Mouse (Mus musculus) neural tube, embryonic 10.5 days (tissue): ENCODE measurements around the gene Nrarp.
A peak's percentile ranks its signal among the peaks of the same experiment; 100 is the strongest.

ENCODE experiments used
- DNase-seq: peaks from one replicate; pipeline ENCODE4 v3.0.0-alpha.2; 2017; ENCODE audit warnings: low spot score; ENCODE audit errors: extremely low spot score

Nrarp gene

GRCm38 (mm10) chr2:25174866-25175689, 5.5 kb upstream of the Nrarp start:
- DNase-seq, result no peak

- peak; percentile 8 for DNase-seq
Measured at GRCm38 (mm10) chr2:25175690-25176078, 4.9 kb upstream of the Nrarp start.

DNA sequence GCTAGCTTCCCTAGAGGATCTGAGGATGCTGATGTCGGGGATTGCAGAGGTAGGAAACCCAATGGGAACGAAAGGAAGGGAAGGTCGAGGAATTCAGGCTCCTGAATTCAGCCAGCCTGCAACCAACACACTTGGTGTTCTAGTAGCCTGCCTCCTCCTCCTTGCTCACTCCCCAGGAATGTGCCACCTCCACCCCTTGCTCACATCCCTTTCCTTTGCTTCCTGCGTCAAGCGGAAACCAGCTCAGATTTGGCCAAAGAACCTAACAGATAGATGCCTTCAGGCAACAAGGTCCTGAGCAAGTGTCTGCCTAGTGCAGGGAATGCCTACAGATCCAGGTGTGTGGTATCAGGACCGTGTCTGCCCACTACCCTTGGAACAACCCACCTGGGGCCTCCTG, 4.0 kb upstream of the Nrarp start:
- DNase-seq, result no peak

DNA sequence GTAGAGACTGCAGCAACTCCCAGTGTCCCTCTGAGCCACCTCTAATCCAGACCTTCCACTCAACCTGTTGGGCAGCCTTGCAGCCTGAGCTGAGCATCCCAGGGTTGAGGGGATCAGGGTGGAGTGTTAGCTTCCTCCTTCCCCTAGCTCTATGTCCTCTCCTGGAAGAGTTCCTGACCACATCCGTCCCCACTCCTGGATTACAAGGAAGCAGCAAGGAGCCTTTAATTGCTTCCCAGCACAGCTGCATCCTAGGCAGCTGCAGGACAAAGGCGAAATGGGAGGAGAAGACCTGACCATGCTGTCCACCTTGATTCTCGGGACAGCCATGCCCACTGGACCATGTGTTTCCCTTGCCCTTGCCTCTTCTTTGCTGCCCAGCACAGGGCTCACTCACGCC, 3.5 kb upstream of the Nrarp start:
- DNase-seq, result no peak

- peak; percentile 54 for DNase-seq
Measured at GRCm38 (mm10) chr2:25177685-25178084, 2.9 kb upstream of the Nrarp start.

GRCm38 (mm10) chr2:25178285-25178972, 2.1 kb upstream of the Nrarp start:
- DNase-seq, result no peak

DNA sequence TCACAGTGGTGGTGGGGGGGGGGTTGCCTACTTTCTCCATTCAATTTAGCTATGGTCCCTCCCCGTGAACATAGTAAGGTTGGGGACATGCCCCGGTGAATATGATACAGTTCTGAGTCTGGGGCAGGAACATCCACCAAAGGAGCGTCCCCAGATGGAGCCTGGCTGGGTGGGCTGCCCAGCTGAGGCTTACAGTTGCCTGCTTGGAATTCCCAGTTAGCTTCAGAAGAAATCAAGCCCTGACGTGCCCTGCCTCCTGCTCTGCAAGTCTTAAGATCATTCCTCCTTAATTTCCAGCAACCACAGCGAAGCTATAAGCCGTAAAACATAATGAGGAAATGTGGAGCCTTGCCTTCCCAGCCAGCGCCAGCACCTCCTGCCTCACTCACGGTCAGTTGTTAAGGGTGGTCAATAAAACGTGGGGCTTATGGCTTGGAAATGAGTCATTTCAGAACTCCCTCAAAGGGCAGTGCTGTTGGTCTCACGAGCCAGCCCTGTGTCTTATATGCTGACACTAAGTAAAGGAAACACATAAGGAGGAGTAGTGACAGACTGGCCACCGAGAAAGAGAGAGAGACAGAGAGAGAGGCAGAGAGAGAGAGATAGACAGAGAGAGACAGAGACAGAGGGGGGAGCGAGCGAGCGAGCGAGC, 866 bp upstream of the Nrarp start:
- no peak for DNase-seq

- DNase-seq, result peak; percentile 78
Measured at GRCm38 (mm10) chr2:25180973-25181890, 674 bp downstream of the Nrarp start.

DNA sequence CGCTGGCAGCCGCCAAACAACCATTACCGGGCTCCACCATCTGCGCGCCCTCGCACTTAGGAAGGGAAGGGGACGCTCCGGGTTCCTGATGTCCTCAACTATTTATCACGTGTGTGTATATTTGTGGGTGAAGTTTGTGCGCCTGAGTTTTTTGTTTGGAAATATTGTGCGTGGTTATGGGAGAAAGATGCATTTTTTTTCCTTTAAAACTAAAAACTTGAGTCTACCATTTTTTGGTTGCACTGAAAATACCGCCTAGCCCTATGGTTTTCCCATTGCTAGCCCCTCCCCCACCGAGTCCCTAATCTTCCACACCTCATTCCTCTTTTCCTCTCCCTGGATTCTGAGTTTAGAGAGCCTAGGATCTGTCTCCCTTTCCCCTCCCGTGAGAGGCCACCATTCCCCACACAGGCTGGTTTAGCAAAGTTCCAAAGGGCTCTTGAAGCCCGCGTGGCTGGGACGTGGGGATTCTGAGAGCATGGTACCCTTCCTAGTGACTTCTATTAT, 1.4 kb downstream of the Nrarp start:
- peak; percentile 49 for DNase-seq

DNA sequence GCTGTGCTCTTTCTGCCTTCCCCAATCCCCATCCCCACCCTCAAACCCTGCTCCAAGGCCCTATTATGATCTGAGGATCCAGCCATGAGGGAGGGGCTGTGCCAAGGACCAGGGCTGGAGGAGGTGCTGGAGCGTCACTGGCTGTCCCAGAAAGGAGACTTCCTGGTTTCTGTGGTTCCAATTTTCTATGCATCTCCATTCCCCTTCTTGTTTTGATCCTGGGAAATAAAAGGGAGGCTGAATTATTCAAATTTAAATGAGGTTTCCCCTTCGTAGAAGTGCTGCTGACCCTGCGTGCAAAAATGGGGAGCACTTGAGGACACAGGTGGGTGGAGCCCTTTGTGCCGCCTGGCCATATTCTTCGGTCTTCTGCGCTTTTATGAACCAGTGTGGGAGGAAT, 2.1 kb downstream of the Nrarp start:
- DNase-seq, result no peak

DNA sequence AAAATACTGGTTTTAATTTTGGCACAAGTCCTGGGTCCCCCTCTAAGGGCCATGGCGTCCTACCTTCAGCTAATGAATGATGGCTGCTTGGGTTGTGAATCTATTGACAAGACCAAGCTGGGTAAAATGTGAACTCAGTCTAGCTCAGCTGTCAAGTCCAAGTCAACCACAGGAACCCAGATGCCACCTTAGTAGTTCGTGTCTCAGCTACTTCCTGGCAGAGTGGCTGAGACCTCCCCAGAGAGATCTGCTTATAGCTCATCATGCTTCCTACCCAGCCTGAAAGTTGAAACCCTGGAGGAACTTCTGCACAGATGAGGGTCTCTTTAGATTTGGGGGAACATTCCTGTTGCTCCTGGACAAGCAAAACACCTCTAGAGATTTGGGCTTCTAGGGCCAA, 2.8 kb downstream of the Nrarp start:
- DNase-seq, result no peak

- DNase-seq, result no peak
Measured at GRCm38 (mm10) chr2:25184496-25184895, 3.9 kb downstream of the Nrarp start.

DNA sequence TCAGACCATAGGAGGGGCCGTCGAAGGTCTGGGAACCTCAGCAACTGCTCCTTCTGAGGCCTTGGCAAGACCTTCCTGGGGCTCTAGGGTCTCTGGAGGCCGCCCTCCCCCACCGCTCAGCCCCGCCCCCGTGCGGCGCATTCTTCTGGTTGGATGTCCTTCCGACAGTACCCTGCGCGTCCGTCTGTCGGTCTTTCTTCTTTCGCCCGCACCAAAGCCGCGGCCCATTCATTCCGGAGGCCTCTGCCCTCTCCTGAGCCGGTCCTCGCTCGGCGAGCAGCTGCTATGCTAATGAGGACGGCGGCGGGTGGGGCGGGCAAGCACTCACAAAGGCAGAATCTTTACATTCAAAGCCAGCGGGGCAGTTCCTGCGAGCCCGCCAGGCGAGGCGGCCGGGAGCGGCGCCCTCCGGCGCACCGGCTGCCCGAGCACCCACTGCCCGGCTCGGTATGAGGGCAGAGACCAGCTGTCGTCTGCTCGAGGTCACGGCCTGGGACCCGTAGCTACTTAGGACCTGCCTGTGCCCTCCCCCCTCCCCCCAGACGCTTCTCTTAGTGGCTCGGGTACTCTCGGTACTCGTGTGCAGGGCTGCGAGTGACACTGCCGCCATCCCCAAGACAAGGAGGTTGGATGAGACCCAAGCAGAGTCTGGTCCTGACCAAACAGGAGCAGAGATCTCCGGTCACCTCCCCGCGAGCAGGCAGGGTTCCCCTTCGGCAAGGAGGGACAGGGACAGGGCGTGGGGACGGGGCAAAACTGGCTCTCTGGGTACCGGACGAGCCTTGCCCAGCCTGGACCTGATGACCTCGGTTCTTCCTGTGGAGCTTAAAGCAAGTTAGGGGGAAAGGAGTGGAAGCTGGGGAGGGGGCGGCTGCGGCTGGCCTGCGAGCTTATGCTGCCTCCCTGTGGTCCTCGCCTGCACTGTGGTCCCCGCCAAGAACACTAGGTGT, 5.3 kb downstream of the Nrarp start:
- DNase-seq, result peak; percentile 90

DNA sequence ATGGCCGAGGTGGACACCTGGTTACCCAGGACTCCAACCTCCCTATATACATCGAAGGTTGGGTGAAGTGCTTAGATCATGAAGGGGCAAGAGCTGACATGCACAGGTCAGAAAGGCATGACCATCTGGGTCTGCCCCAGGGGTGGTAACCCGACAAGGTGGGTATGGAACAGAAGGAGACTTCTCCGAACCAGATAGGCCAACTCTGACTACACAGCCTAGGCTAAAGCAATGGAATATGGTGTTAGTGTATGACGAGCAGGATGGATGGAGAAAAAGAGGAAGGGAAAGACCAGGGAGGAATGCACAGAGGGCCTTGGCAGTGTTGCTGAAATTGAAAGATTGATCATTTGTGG, 6.0 kb downstream of the Nrarp start:
- DNase-seq, result no peak

GRCm38 (mm10) chr2:25187841-25188240, 7.3 kb downstream of the Nrarp start:
- no peak for DNase-seq

- DNase-seq, result peak; percentile 82
Measured at GRCm38 (mm10) chr2:25193330-25193770, 12.8 kb downstream of the Nrarp start.

- no peak for DNase-seq
Measured at GRCm38 (mm10) chr2:25194006-25194405, 13.4 kb downstream of the Nrarp start.

DNA sequence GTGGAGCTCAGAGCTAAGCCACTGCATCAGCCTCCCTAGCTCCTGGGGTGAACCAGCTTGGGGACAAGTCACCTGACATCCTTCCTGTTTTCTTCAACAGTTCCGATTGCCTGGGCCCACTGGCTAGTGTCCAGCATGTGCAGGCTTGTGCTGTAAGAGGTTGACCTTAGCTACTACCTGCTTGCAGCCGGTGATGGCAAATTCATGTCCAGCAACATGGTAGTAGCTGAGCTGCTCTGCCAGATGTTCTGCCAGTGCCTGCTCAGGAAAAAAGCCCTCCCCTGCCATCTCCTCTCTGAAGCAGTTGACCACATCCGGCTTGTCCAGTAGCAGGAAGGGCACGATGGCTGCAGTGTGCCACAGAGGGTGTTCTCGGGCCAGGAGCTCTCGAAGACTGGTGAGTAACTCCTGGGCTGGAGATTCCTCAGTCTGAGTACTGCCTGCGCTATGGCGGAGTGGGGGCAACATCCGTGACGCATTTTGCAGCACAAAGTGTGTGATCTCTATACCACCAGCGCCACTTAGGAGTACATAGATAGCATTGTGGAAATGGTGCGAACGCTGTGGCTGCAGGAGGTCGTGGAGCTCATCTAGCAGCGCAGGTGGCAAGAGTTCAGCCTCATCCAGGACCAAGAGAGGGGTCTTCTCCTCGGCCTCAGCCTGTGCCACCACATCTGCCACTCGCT, 14.1 kb downstream of the Nrarp start:
- no peak for DNase-seq
